Mouse (Mus musculus) embryonic facial prominence, embryonic 14.5 days (tissue): ENCODE results near the gene Gm34302. TPM values are rescaled to one million over a fixed set of nuclear protein-coding genes. Genes with fewer than 3 reads are reported as not detected.
"Not testable (repeated sequence)": the region's sequence is repeated elsewhere in the genome, so short reads cannot be mapped to it uniquely, and the experiment has no call there.

Experiments used
- ATAC-seq: fragments of 200-750 bp; cut with Nextera tagmentation; 2 replicates; pipeline ENCODE4 v1.8.0; 2017; ENCODE audit warnings: low read depth, moderate number of reproducible peaks, moderate TSS enrichment
- DNase-seq: peaks from one replicate; pipeline ENCODE4 v3.0.0-alpha.2; 2015; ENCODE audit warnings: low spot score
- H3K27ac ChIP-seq: fragments of 300-500 bp; sonication (generic); replicated peaks from 2 replicates; pipeline ENCODE4 v1.5.1; 2014; ENCODE audit warnings: low read depth, mild to moderate bottlenecking, low read length, moderate library complexity
- H3K27me3 ChIP-seq: fragments of 300-500 bp; sonication (generic); replicated peaks from 2 replicates; pipeline ENCODE4 v1.6.1; 2014; ENCODE audit warnings: low read length; ENCODE audit not compliant: control insufficient read depth, insufficient read depth
- H3K36me3 ChIP-seq: fragments of 300-500 bp; sonication (generic); 2 replicates; pipeline ENCODE4 v1.6.1; 2014; ENCODE audit warnings: low read length, mixed read lengths; ENCODE audit not compliant: control insufficient read depth, insufficient read depth
- H3K4me1 ChIP-seq: fragments of 300-500 bp; sonication (generic); 2 replicates; pipeline ENCODE4 v1.6.1; 2014; ENCODE audit warnings: antibody characterized with exemption, low read length; ENCODE audit not compliant: control insufficient read depth, insufficient read depth
- H3K4me2 ChIP-seq: fragments of 300-500 bp; sonication (generic); 2 replicates; pipeline ENCODE4 v1.6.1; 2014; ENCODE audit warnings: low read depth, mild to moderate bottlenecking, low read length, moderate library complexity, mixed read lengths
- H3K4me3 ChIP-seq: fragments of 300-500 bp; sonication (generic); 2 replicates; pipeline ENCODE4 v1.5.1; 2014; ENCODE audit warnings: low read depth, mild to moderate bottlenecking, low read length
- H3K9ac ChIP-seq: fragments of 300-500 bp; sonication (generic); 2 replicates; pipeline ENCODE4 v1.6.1; 2014; ENCODE audit warnings: low read depth, mild to moderate bottlenecking, low read length, moderate library complexity, mixed read lengths
- H3K9me3 ChIP-seq: fragments of 300-500 bp; sonication (generic); 2 replicates; pipeline ENCODE4 v1.6.1; 2016; ENCODE audit warnings: low read length; ENCODE audit not compliant: control insufficient read depth
- WGBS: fragments of 180-500 bp; shearing (Covaris S2); extraction: QIAGEN DNeasy Blood & Tissue Kit; methylation state at CpG from one replicate; pipeline ENCODE4 v1.1.7; 2014; 5-methylcytosine and 5-hydroxymethylcytosine counted together
- polyA plus RNA-seq: library from polyadenylated mRNA; unstranded; fragments of >200 nt; fragmentation: Nextera tagmentation; extraction: Ambion mirVana; gene quantifications from 2 replicates; pipeline ENCODE4 v1.2.1, GENCODE M21; 2014

Gm34302 gene
- 1.3 and 1.4 TPM in 2 replicates for polyA plus RNA-seq

DNA sequence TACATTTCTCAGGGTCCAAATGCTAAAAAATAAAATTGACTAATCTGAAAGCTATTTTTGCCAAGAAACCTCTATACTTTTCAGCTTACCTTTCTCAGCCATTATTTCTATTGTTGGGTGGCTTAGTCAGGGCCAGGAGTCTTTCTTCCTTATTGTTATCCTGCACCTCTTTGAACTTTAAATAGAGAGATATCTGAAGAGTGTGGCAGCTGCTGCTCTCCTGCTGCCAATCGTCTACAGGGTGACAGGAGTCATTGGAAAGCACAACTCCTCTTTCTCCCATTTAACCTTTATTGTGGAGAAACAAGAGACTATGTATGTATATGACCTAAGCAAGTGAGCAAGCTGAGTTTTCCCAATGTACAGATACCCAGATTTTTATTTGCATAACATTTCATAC, at the start of gene Gm34302:
Gene Gm34302 (minus strand): TSS at position 154 of the 400 bp plus-strand sequence.
- H3K27me3 ChIP-seq = no peaks in the 10 kb centered on the region
- H3K36me3 ChIP-seq = no peaks in the 10 kb centered on the region
- DNase-seq (no peak), ATAC-seq (no peak)
- H3K4me3 ChIP-seq = no peak within 1 kb of the TSS
- no peak within 1 kb of the TSS for H3K4me2 ChIP-seq
- no peak within 1 kb of the TSS for H3K9ac ChIP-seq
- no peaks in the 10 kb centered on the region for H3K9me3 ChIP-seq
- WGBS = 53% methylated on average over 1 of the region's 1 CpGs
- H3K4me1 ChIP-seq = no peaks in the 10 kb centered on the region
- H3K27ac ChIP-seq = no peak within 1 kb of the TSS

DNA sequence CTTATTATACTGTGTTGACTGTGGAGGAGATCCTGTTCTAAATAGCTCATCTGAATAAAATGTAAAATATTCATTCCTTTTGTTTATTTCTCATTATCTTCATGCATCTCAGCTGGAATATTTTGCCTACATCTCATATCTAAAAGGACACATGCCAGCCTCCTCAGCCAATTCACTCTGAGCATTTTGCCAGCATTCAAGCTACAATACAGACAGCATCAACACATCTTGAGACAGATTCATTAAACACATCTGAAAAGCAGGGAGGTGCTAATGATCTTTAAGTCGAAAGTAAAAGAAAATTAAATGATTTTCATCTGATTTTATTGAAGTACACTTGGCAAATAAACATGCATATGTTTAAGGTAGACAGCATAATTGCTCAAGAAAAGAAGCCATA, 48.2 kb upstream of the Gm34302 start:
- Histone ChIP-seq H3K36me3 (no peaks in the 10 kb centered on the region), H3K27ac (no peak overlapping the region), H3K4me2 (no peak overlapping the region), H3K27me3 (no peaks in the 10 kb centered on the region), H3K4me3 (no peak overlapping the region), H3K9me3 (no peaks in the 10 kb centered on the region), H3K4me1 (no peaks in the 10 kb centered on the region; the same call in 1 of the 2 replicates), H3K9ac (no peak overlapping the region)
- WGBS = 59% methylated on average over 1 of the region's 1 CpGs
- no peak for DNase-seq
- ATAC-seq = no peak

DNA sequence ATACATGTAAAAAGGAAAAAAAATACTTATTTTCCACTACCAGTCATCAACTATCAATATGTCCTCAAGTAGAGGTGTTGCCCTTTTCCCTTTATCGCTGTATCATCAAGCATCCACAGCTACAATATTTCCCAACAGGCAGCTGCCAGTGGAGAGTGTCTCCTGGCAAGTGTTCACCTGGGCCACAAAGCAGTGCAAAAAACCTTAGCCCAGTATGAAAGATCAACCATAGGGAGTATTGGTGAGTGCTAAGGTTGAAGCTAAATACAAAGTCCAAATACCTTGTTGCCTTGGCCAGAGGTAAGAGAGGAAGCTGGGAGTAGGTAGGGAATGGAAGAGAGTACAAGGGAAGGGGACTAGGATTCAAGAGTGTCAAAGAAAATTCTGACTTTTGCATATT, 34.0 kb upstream of the Gm34302 start:
- no peak for ATAC-seq
- no peak for DNase-seq
- Histone ChIP-seq H3K9ac (no peak overlapping the region), H3K27me3 (no peaks in the 10 kb centered on the region), H3K9me3 (no peaks in the 10 kb centered on the region), H3K27ac (no peak overlapping the region), H3K36me3 (no peaks in the 10 kb centered on the region), H3K4me3 (no peak overlapping the region), H3K4me2 (no peak overlapping the region), H3K4me1 (no peaks in the 10 kb centered on the region)
- WGBS = 87% methylated on average over 1 of the region's 1 CpGs

DNA sequence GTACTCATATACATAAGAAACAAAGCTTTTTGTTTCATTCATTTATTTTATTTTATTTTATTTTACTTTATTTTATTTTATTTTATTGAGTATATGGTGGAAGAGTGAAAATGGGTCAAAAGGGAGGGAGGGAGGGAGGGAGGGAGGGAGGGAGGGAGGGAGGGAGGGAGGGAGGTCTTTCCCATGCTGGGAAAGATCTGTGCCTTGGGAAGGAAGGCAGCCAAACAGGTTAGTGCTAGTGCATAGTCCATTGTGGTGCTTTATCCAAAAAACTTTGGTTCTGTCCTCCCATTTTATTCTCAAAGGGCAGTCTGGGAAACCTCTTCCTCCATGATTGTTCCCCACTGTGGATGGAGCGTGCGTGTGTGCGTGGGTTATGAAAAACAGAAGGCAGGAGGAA, 32.6 kb upstream of the Gm34302 start:
- ATAC-seq, H3K27me3 ChIP-seq, H3K27ac ChIP-seq, DNase-seq, H3K9me3 ChIP-seq, H3K36me3 ChIP-seq, H3K4me2 ChIP-seq, H3K4me1 ChIP-seq, H3K9ac ChIP-seq, H3K4me3 ChIP-seq: not testable (repeated sequence)
- WGBS = 81% methylated on average over 3 of the region's 3 CpGs

DNA sequence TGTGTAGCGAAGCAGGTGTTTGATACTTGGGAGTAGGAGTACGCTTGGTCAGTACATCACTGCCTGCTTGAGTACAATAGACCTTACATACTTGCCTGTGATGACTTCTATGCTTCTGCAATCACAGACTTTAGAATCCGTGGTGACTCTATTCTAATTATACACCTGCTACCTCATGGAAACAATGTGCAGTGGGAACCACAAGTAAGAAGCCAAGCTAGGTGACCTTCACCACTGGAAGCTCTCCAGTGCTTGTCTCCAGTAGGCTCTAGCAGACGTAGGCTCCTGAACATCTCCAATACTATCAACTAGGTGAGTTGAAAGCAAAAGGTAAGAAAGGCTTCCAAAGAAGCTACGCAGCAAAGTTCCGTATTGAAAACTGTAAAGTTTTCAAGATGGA, 27.6 kb upstream of the Gm34302 start:
- Histone ChIP-seq H3K27ac (no peak overlapping the region), H3K4me3 (no peak overlapping the region), H3K27me3 (no peaks in the 10 kb centered on the region), H3K36me3 (no peaks in the 10 kb centered on the region), H3K9me3 (no peaks in the 10 kb centered on the region), H3K4me1 (no peaks in the 10 kb centered on the region), H3K4me2 (no peak overlapping the region), H3K9ac (no peak overlapping the region)
- DNase-seq (no peak), ATAC-seq (no peak)
- 86% methylated on average over 6 of the region's 6 CpGs for WGBS

DNA sequence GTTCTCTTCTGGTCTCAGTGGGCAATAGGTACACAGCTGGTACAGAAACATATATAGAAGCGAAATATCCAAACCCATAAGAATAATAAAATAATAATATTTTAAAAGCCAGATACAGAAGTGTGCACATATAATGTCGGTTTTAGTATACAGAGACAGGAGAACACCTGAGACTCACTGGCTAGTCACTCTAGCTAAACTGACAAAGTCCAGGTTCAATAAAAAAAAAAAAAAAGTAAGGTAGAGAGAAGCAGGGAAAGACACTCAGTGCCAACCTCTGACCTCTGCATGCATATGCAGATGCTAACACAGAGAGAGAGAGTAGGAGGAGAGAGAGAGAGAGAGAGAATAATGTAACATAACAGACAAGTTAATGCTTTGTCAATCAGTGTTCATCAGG, 25.8 kb upstream of the Gm34302 start:
- H3K36me3 ChIP-seq = no peaks in the 10 kb centered on the region
- no peaks in the 10 kb centered on the region for H3K27me3 ChIP-seq
- no peak overlapping the region for H3K9ac ChIP-seq
- H3K4me3 ChIP-seq = no peak overlapping the region
- no peaks in the 10 kb centered on the region for H3K4me1 ChIP-seq
- 88% methylated on average over 2 of the region's 2 CpGs for WGBS
- no peak overlapping the region for H3K4me2 ChIP-seq
- no peak overlapping the region for H3K27ac ChIP-seq
- no peaks in the 10 kb centered on the region for H3K9me3 ChIP-seq
- ATAC-seq = no peak
- DNase-seq = no peak

DNA sequence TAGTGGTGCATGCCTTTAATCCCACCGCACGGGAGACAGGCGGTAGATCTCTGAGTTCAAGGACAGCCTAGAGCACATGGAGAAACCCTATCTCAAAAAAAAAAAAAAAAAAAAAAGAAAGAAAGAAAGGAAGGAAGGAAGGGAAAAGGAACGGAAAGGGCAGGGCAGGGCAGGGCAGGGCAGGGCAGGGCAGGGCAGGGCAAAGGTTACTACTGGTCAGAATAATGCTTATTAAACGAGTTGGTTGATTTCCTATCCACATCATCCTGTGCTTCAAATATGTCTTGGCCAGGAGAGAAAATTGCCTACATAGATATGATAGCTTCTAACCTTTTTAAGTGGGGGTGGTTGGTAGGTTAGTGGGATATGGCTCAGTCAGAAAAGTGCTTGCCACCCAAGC, 25.2 kb upstream of the Gm34302 start:
- no peaks in the 10 kb centered on the region for H3K4me1 ChIP-seq
- H3K9ac ChIP-seq = no peak overlapping the region
- no peak for DNase-seq
- H3K4me2 ChIP-seq = no peak overlapping the region
- no peaks in the 10 kb centered on the region for H3K27me3 ChIP-seq
- H3K4me3 ChIP-seq = no peak overlapping the region
- no peaks in the 10 kb centered on the region for H3K9me3 ChIP-seq
- no peak overlapping the region for H3K27ac ChIP-seq
- WGBS = 69% methylated on average over 5 of the region's 5 CpGs
- no peak for ATAC-seq
- H3K36me3 ChIP-seq = no peaks in the 10 kb centered on the region

DNA sequence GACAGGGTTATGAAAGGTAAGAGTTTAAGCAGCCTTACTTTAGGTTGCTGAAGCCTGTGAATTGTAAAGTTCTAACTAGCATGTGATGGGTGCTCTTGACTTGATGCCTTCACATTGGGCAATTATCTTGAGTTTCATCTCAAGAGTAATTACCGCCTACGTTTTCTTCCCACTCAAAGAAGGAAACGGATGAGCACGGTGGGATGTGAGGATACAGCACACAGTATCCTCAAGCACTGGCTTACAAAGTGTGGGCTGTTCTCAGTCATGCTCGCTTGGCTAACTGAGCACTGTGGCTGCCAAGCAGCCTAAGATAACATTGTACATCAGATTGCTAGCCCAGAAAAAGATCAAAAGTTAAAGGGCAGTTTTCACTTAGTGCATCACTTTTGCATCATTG, 20.8 kb upstream of the Gm34302 start:
- 89% methylated on average over 5 of the region's 5 CpGs for WGBS
- no peaks in the 10 kb centered on the region for H3K36me3 ChIP-seq
- ATAC-seq = no peak

DNA sequence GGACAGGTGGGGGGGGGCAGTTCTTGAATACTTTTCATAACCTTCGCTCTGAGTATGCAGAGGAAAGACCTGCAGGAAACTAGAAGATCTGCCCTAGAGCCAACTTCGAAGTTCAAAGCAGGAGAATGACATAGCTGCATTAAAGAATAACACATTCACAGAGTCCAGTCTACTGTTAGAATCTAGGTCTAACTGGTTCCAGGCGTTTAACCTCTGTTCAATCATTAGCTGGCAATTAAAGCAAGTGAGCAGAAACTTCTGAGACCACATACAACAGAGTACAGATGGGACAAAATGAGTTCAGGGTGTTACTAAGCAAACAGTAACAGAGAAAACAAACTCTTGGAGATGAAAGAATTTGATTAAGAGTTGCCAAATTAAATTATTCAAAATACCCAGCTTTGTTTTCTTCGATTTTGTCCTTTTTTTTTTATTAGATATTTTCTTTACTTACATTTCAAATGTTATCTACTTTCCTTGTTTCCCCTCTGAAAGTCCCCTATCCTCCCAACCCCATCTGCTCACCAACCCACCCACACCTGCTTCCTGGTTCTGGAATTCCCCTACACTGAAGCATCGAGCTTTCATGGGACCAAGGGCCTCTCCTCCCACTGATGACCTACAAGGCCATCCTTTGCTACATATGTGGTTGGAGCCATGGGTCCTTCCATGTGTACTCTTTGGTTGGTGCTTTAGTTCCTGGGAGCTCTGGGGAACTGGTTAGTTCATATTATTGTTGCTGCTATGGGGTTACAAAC, 11.1 kb upstream of the Gm34302 start:
- H3K9me3 ChIP-seq = no peaks in the 10 kb centered on the region
- H3K4me2 ChIP-seq = no peak overlapping the region
- H3K36me3 ChIP-seq = no peaks in the 10 kb centered on the region
- no peak overlapping the region for H3K9ac ChIP-seq
- H3K4me1 ChIP-seq = no peaks in the 10 kb centered on the region
- 31% methylated on average over 5 of the region's 5 CpGs for WGBS
- H3K27me3 ChIP-seq = no peaks in the 10 kb centered on the region
- ATAC-seq = no peak
- H3K4me3 ChIP-seq = no peak overlapping the region
- DNase-seq = peak; percentile 1
- H3K27ac ChIP-seq = no peak overlapping the region

More for the DNA sequence above, 20.8 kb upstream of the Gm34302 start:
- no peak overlapping the region for H3K27ac ChIP-seq
- H3K4me3 ChIP-seq = no peak overlapping the region
- no peaks in the 10 kb centered on the region for H3K4me1 ChIP-seq
- H3K4me2 ChIP-seq = no peak overlapping the region
- H3K9me3 ChIP-seq = no peaks in the 10 kb centered on the region
- H3K27me3 ChIP-seq = no peaks in the 10 kb centered on the region
- DNase-seq = no peak
- no peak overlapping the region for H3K9ac ChIP-seq
